Mouse (Mus musculus): ENCODE data around the gene Axin2. TPM values are rescaled to one million over a fixed set of nuclear protein-coding genes. Genes with fewer than 3 reads are reported as not detected.
A peak's percentile ranks its signal among the peaks of the same experiment; 100 is the strongest.
"Not testable (repeated sequence)": the region's sequence is repeated elsewhere in the genome, so short reads cannot be mapped to it uniquely, and the experiment has no call there.

The Axin2 gene
- polyA plus RNA-seq (2014; fragmentation: Nextera tagmentation; extraction: Ambion mirVana): 9.0 and 11.7 TPM in 2 replicates

DNA sequence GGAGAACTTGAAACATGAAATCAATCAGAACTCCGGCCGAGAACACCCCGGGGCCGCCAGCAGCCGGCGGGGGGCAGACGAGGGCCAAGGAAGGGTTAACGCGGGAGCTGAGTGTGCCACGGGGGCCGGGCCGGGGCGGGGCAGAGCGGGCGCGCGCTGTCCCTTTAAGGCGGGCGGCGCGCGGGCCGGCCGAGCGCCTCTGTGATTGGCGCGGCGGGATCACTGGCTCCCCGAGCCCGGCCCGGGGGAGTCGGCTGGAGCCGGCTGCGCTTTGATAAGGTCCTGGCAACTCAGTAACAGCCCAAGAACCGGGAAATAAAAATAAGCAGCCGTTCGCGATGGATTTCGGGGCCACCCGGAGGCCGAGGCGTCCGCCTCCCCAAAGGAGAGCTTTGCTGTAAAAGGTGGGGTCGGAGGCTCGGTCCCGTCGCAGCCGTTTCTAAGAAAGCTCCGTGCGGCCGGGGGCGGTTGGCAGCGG, at the start of gene Axin2:
Gene Axin2, plus strand, starts transcription at position 192 of the 478 bp plus-strand sequence.
- Histone ChIP-seq H3K27ac (peak within 1 kb of the TSS; percentile 99), H3K36me3 (replicated peaks; ENCODE audit: control insufficient read depth, insufficient read depth) (no peaks in the 10 kb centered on the region), H3K4me3 (replicated peaks; ENCODE audit: low read length) (peak within 1 kb of the TSS; percentile 92), H3K9me3 (ENCODE audit: control insufficient read depth, low read length) (no peaks in the 10 kb centered on the region), H3K27me3 (ENCODE audit: control insufficient read depth, insufficient read depth, low read length) (no peaks in the 10 kb centered on the region), H3K9ac (peak within 1 kb of the TSS; percentile 90), H3K4me1 (replicated peaks; ENCODE audit: control insufficient read depth, insufficient read depth, low read length) (peaks cover 44% of the 10 kb centered on the region), H3K4me2 (replicated peaks) (peak within 1 kb of the TSS; percentile 68)
- ATAC-seq (ENCODE audit: low FRiP score) (peak; percentile 89), DNase-seq (ENCODE audit: low spot score) (peak; percentile 87)
- under 1% methylated on average over 53 of the region's 53 CpGs for WGBS

DNA sequence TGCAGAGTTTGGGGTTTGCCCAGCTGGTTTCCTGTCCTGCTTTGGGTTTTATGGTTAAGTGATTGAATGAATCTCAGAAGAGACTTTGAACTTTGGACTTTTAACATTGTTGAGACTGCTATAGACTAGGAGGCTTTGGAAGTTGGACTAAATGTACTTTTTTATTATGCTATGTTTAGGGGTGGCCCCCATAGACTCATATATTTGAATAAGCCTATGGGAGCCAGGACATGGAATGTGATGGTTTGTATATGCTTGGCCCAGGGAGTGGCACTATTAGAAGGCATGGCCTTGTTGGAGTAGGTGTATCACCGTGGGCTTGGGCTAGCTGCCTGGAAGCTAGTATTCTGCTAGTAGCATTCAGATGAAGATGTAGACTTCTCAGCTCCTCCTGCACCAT, 48.9 kb upstream of the Axin2 start:
- H3K27me3 ChIP-seq (ENCODE audit: control insufficient read depth, insufficient read depth, low read length); H3K9ac ChIP-seq; H3K4me1 ChIP-seq (replicated peaks; ENCODE audit: control insufficient read depth, insufficient read depth, low read length); H3K36me3 ChIP-seq (replicated peaks; ENCODE audit: control insufficient read depth, insufficient read depth); H3K9me3 ChIP-seq (ENCODE audit: control insufficient read depth, low read length); ATAC-seq (ENCODE audit: low FRiP score); H3K4me3 ChIP-seq (replicated peaks; ENCODE audit: low read length); H3K27ac ChIP-seq; H3K4me2 ChIP-seq (replicated peaks); DNase-seq (ENCODE audit: low spot score): not testable (repeated sequence)
- WGBS: 100% methylated on average over 1 of the region's 1 CpGs

DNA sequence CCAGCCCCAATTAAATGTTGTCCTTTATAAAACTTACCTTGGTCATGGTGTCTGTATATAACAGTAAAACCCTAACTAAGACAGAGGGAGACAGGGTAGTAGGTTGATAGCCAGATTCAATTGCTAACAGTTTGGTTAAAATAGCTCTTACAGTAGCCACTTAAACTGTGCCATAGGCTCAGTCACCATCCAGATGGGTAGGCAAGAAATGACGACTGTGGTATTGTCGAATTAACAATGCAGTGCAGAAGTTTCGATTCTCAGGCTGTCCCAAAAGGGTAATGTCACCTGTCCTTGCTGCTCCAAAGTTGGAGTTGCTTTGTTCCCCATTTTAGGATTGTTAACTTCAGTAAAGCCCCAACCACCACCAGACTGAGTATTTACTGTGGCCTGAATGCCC, 48.4 kb upstream of the Axin2 start:
- Histone ChIP-seq H3K27me3 (ENCODE audit: control insufficient read depth, insufficient read depth, low read length) (no peaks in the 10 kb centered on the region), H3K4me3 (replicated peaks; ENCODE audit: low read length) (no peak overlapping the region), H3K9ac (no peak overlapping the region), H3K27ac (no peak overlapping the region), H3K36me3 (replicated peaks; ENCODE audit: control insufficient read depth, insufficient read depth) (no peaks in the 10 kb centered on the region), H3K4me2 (replicated peaks) (no peak overlapping the region), H3K9me3 (ENCODE audit: control insufficient read depth, low read length) (no peaks in the 10 kb centered on the region), H3K4me1 (replicated peaks; ENCODE audit: control insufficient read depth, insufficient read depth, low read length) (no peaks in the 10 kb centered on the region)
- ATAC-seq (ENCODE audit: low FRiP score) (no peak), DNase-seq (ENCODE audit: low spot score) (no peak)
- 87% methylated on average over 3 of the region's 3 CpGs for WGBS

DNA sequence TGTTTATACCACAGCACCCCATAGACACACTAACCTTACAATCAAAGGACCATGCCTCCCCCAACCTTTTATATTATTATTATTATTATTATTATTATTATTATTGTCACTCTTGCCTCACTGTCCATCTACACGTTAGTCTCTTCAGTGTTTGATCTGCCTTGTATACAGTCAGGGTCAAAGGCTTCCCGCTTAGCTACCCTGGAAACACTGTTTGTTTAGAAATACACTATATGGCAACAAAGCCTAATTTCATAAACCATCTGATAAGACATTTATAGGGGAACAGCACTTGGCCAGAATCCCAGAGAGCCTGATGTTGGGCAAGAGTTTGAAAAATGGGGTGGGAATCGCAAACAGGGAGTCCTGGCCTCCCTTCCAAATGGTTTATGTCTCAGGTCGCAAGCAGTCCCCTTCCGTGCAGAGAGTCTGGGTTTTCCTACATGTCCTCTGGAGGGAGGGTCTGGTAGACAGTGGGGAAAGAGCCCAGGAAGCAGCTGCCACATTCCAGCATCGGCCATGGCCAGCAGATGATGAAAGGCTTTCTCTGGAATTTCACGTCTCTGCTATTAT, 43.4 kb upstream of the Axin2 start:
- DNase-seq (ENCODE audit: low spot score): no peak
- Histone ChIP-seq H3K27me3 (ENCODE audit: control insufficient read depth, insufficient read depth, low read length) (no peaks in the 10 kb centered on the region), H3K9me3 (ENCODE audit: control insufficient read depth, low read length) (no peaks in the 10 kb centered on the region), H3K27ac (no peak overlapping the region), H3K4me2 (replicated peaks) (no peak overlapping the region), H3K4me3 (replicated peaks; ENCODE audit: low read length) (no peak overlapping the region), H3K36me3 (replicated peaks; ENCODE audit: control insufficient read depth, insufficient read depth) (no peaks in the 10 kb centered on the region), H3K4me1 (replicated peaks; ENCODE audit: control insufficient read depth, insufficient read depth, low read length) (no peaks in the 10 kb centered on the region), H3K9ac (no peak overlapping the region)
- 84% methylated on average over 7 of the region's 7 CpGs for WGBS
- no peak for ATAC-seq (ENCODE audit: low FRiP score)

DNA sequence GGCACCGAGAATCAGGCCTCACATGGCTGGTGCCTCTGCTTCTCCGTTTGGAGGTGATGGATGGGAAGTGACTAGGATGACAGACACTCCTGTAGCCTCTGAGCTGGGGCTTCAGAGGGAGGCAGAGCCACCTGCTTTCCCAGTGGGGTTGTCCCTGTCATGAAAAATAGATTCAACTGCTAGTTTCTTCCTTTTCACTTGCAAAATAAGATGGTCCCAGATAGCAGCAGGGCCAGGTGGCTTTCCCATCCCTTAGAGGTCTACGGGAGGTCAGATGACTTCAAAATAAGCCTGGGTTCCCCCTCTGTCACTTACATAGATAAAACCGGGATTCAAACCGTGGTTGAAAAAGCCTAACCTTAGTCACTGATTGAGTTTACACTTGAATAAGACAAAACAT, 42.6 kb upstream of the Axin2 start:
- Histone ChIP-seq H3K9ac (no peak overlapping the region), H3K4me1 (replicated peaks; ENCODE audit: control insufficient read depth, insufficient read depth, low read length) (no peaks in the 10 kb centered on the region), H3K27ac (no peak overlapping the region), H3K36me3 (replicated peaks; ENCODE audit: control insufficient read depth, insufficient read depth) (no peaks in the 10 kb centered on the region), H3K4me2 (replicated peaks) (no peak overlapping the region), H3K9me3 (ENCODE audit: control insufficient read depth, low read length) (no peaks in the 10 kb centered on the region), H3K4me3 (replicated peaks; ENCODE audit: low read length) (no peak overlapping the region), H3K27me3 (ENCODE audit: control insufficient read depth, insufficient read depth, low read length) (no peaks in the 10 kb centered on the region)
- no peak for ATAC-seq (ENCODE audit: low FRiP score)
- no peak for DNase-seq (ENCODE audit: low spot score)
- 64% methylated on average over 5 of the region's 5 CpGs for WGBS

DNA sequence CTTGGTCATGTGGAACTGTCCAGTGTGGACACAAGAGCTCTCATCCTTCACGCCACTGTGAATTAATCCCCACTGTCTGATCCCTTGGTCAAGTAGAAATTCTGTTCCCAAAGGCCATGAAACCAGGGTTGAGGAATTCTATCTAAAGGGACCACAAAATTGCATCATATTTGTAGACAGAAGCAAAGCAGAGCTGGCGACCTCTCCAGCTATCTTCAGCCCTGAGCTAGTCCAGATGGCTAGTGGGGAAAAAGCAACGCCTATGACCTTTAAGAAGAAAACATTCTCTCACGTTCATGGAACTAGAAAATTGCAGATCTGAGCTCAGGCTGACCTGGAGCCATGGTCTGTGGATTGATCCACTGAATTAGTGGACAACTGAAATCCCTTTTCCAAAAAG, 39.6 kb upstream of the Axin2 start:
- DNase-seq (ENCODE audit: low spot score) (no peak), ATAC-seq (ENCODE audit: low FRiP score) (no peak)
- Histone ChIP-seq H3K36me3 (replicated peaks; ENCODE audit: control insufficient read depth, insufficient read depth) (no peaks in the 10 kb centered on the region), H3K4me3 (replicated peaks; ENCODE audit: low read length) (no peak overlapping the region), H3K9ac (no peak overlapping the region), H3K4me1 (replicated peaks; ENCODE audit: control insufficient read depth, insufficient read depth, low read length) (no peaks in the 10 kb centered on the region), H3K27me3 (ENCODE audit: control insufficient read depth, insufficient read depth, low read length) (no peaks in the 10 kb centered on the region), H3K9me3 (ENCODE audit: control insufficient read depth, low read length) (no peaks in the 10 kb centered on the region), H3K4me2 (replicated peaks) (no peak overlapping the region), H3K27ac (no peak overlapping the region)
- 91% methylated on average over 4 of the region's 4 CpGs for WGBS

DNA sequence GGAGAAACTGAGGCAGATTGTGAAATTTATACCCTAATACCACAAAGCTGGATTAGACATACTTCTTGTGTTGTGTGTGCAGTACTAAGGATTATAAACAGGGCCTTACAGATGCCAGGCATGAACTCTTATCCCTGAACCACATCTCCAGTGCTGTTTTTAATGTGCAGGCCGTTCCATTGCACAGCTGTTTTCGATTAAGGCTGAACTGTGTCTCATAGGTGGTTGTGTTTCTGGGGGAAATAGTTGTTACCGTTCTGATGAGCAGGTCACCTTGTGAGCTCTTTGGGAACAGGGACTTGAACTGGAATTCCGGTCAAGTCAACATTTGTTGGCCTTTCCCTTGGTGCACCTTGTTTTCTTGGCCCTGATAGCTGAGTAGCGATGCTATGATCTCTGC, 38.5 kb upstream of the Axin2 start:
- H3K36me3 ChIP-seq (replicated peaks; ENCODE audit: control insufficient read depth, insufficient read depth): no peaks in the 10 kb centered on the region
- H3K27me3 ChIP-seq (ENCODE audit: control insufficient read depth, insufficient read depth, low read length): no peaks in the 10 kb centered on the region
- no peak overlapping the region for H3K4me2 ChIP-seq (replicated peaks)
- H3K4me3 ChIP-seq (replicated peaks; ENCODE audit: low read length): no peak overlapping the region
- ATAC-seq (ENCODE audit: low FRiP score) (no peak), DNase-seq (ENCODE audit: low spot score) (no peak)
- no peak overlapping the region for H3K27ac ChIP-seq
- WGBS: 91% methylated on average over 5 of the region's 5 CpGs
- H3K4me1 ChIP-seq (replicated peaks; ENCODE audit: control insufficient read depth, insufficient read depth, low read length): no peaks in the 10 kb centered on the region
- H3K9ac ChIP-seq: no peak overlapping the region
- H3K9me3 ChIP-seq (ENCODE audit: control insufficient read depth, low read length): no peaks in the 10 kb centered on the region

DNA sequence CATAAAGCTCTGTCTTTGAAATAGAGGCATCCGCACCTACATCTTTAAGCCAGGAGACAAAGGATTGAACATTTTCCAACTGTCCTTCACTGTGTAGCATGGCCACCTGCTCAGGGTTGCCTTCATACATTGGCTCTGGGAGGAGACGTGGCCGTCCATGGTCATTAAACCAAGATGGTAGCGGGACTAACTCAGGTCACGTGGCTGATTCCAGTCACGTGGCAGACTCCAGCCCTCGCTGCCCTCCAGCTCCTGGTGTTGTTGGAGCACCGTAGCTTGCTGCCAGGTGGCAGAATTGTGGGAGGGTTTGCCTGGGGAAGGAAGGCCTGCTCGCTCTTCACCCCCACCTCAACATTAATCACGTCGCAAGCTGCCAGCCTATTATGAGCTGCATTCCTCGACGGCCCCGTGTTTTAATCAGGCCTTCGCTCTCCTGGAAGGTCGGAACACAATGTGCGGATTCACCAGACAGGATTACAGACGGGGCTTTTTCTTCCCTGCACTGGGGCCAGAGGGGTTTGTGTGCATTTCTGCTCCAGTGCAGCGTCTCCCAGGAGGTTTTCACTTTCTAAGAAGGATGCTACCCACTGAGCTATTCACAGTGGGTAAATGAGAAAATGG, 34.8 kb upstream of the Axin2 start:
- H3K27me3 ChIP-seq (ENCODE audit: control insufficient read depth, insufficient read depth, low read length): no peaks in the 10 kb centered on the region
- no peak overlapping the region for H3K27ac ChIP-seq
- DNase-seq (ENCODE audit: low spot score): no peak
- H3K4me2 ChIP-seq (replicated peaks): no peak overlapping the region
- no peak for ATAC-seq (ENCODE audit: low FRiP score)
- H3K4me3 ChIP-seq (replicated peaks; ENCODE audit: low read length): no peak overlapping the region
- no peaks in the 10 kb centered on the region for H3K36me3 ChIP-seq (replicated peaks; ENCODE audit: control insufficient read depth, insufficient read depth)
- 24% methylated on average over 19 of the region's 19 CpGs for WGBS
- H3K9me3 ChIP-seq (ENCODE audit: control insufficient read depth, low read length): no peaks in the 10 kb centered on the region
- H3K4me1 ChIP-seq (replicated peaks; ENCODE audit: control insufficient read depth, insufficient read depth, low read length): peaks cover 4% of the 10 kb centered on the region; the same call in 1 of the 2 replicates
- H3K9ac ChIP-seq: no peak overlapping the region

DNA sequence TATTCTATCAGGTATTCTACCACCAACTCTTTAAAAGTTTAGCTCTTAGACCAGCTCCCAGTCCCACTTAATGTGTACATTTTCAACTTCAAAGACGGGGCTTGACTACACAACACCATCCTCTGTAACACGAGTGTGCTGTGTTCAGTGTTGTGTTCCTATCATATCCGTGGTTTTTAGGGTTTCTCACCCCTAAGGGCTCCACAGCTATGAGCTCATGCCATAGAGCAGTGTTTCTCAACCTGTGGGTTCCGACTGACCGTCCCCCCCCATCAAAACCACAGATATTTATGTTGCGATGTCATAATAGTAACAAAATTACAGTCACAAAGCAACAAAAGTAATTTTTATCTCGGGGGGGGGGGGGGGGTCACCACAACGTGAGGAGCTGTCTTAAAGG, 34.1 kb upstream of the Axin2 start:
- no peak overlapping the region for H3K27ac ChIP-seq
- DNase-seq (ENCODE audit: low spot score) (no peak), ATAC-seq (ENCODE audit: low FRiP score) (no peak)
- H3K4me1 ChIP-seq (replicated peaks; ENCODE audit: control insufficient read depth, insufficient read depth, low read length): peaks cover 11% of the 10 kb centered on the region
- no peak overlapping the region for H3K9ac ChIP-seq
- H3K27me3 ChIP-seq (ENCODE audit: control insufficient read depth, insufficient read depth, low read length): no peaks in the 10 kb centered on the region
- no peak overlapping the region for H3K4me3 ChIP-seq (replicated peaks; ENCODE audit: low read length)
- H3K36me3 ChIP-seq (replicated peaks; ENCODE audit: control insufficient read depth, insufficient read depth): no peaks in the 10 kb centered on the region
- H3K9me3 ChIP-seq (ENCODE audit: control insufficient read depth, low read length): no peaks in the 10 kb centered on the region
- no peak overlapping the region for H3K4me2 ChIP-seq (replicated peaks)
- 81% methylated on average over 8 of the region's 8 CpGs for WGBS
